Mouse (Mus musculus) ES-Bruce4 (cell line): ENCODE measurements around the gene Ptcd1.
"Not testable (repeated sequence)": the region's sequence is repeated elsewhere in the genome, so short reads cannot be mapped to it uniquely, and the experiment has no call there.

ENCODE experiments used
- CTCF ChIP-seq: IDR thresholded peaks from one replicate; pipeline ENCODE4 v1.8.1; 2011; ENCODE audit warnings: low read depth, low read length
- EP300 ChIP-seq: IDR thresholded peaks from 2 replicates; pipeline ENCODE4 v1.6.1; 2011; ENCODE audit warnings: low read depth, low read length; ENCODE audit not compliant: insufficient read depth
- POLR2A ChIP-seq: IDR thresholded peaks from one replicate; pipeline ENCODE4 v1.8.1; 2011; ENCODE audit warnings: low read length; ENCODE audit not compliant: insufficient read depth

DNA sequence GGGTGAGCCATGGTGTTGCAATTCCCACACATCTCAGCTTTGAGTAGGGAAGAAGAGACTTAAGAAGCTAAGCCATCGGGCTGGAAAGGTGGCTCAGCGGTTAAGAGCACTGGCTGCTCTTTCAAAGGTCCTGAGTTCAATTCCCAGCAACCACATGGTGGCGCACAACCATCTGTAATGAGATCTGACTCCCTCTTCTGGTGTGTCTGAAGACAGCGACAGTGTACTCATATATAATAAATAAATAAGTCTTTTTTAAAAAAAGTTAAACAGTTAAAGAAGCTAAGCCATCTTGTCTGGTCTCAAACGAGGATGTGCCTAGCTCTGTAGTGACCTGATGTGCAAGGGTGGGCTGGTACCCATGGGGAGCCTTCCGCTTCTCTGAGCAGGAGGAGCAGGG is 33.6 kb downstream of the Ptcd1 start:
- TF ChIP-seq CTCF, result peak; percentile 10
- not testable (repeated sequence) for TF ChIP-seq POLR2A, EP300
